Mouse (Mus musculus): ENCODE data around the gene Ccnj. TPM values are rescaled to one million over a fixed set of nuclear protein-coding genes. Genes with fewer than 3 reads are reported as not detected.
A peak's percentile ranks its signal among the peaks of the same experiment; 100 is the strongest.

Ccnj gene
- polyA plus RNA-seq, 1 experiment from 2014 or later, result 22.9 TPM

DNA sequence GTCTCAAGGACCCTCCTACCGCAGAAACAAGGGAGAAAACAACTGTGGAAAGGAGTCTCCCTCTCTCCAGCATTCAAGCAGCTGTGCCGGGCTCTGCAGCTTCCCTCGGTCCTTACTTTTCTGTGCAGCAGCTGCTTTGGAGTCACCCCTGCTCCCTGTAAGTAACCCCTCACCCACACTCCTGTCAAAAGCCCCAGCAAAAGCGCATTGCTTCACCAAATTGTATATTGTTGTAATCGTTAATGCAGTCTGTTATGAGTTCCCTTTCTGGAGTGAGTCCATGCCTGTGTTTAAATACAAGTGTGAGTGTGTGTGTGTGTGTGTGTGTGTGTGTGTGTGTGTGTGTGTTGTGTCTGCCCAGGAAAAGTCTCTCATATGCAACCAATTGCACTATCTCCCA lies 37.2 kb downstream of the Ccnj start:
- WGBS, result 46% methylated on average over 5 of the region's 5 CpGs
- Histone ChIP-seq H3K27ac (no peak overlapping the region), H3K4me2 (no peak overlapping the region), H3K9ac (no peak overlapping the region), H3K9me3 (no peaks in the 10 kb centered on the region), H3K27me3 (peaks cover 59% of the 10 kb centered on the region), H3K4me1 (replicated peaks) (no peaks in the 10 kb centered on the region), H3K4me3 (no peak overlapping the region), H3K36me3 (no peaks in the 10 kb centered on the region)
- ATAC-seq (ENCODE audit: low FRiP score), result no peak

DNA sequence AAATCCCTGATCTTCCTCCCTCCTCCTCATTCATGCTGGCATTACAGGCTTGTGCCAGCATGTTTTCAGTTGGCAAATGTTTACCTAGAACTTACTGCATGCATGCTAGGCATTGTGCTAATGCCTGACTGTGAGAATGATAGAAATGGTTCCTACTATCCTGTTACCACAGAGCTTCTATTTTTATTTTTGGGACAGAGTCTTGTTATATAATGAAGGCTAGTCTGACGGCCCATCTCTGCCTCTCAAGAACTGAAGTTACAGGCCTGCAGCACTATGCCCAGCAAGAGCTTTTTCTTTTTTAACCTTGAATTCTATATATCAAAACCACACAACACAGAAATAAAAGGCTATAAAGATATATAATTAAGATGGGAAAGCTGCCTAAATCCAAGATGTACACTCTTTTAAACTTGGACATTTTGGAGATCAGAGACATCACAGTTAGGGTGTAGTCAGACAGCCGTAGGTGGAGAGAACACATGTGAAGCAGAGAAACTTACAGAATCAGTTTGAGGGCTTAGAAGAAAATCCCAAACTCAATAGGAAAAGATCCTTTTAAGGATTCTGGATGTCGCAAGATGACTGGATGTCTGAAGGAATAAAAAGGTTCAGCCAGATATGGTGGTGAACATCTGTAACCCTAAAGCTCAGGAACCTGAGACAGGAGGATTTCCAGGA lies 38.5 kb downstream of the Ccnj start:
- H3K9me3 ChIP-seq, result no peaks in the 10 kb centered on the region
- no peaks in the 10 kb centered on the region for H3K4me1 ChIP-seq (replicated peaks)
- no peak overlapping the region for H3K9ac ChIP-seq
- H3K36me3 ChIP-seq, result no peaks in the 10 kb centered on the region
- no peak overlapping the region for H3K4me2 ChIP-seq
- ATAC-seq (ENCODE audit: low FRiP score), result no peak
- WGBS, result 94% methylated on average over 3 of the region's 3 CpGs
- no peak overlapping the region for H3K4me3 ChIP-seq
- H3K27ac ChIP-seq, result no peak overlapping the region
- peaks cover 59% of the 10 kb centered on the region for H3K27me3 ChIP-seq

GRCm38 (mm10) chr19:40872955-40873665 lies 42.0 kb downstream of the Ccnj start:
- Histone ChIP-seq H3K4me2 (peak overlapping the region; percentile 61), H3K9me3 (no peaks in the 10 kb centered on the region), H3K27me3 (peaks cover 65% of the 10 kb centered on the region), H3K4me1 (replicated peaks) (no peaks in the 10 kb centered on the region), H3K27ac (peak overlapping the region; percentile 95), H3K9ac (peak overlapping the region; percentile 76), H3K4me3 (peak overlapping the region; percentile 57), H3K36me3 (no peaks in the 10 kb centered on the region)
- 1% methylated on average over 51 of the region's 51 CpGs for WGBS
- peak; percentile 99 for ATAC-seq (ENCODE audit: low FRiP score)

- Histone ChIP-seq H3K4me2 (no peak overlapping the region), H3K9me3 (no peaks in the 10 kb centered on the region), H3K36me3 (no peaks in the 10 kb centered on the region), H3K27me3 (peaks cover 85% of the 10 kb centered on the region), H3K4me1 (replicated peaks) (no peaks in the 10 kb centered on the region), H3K4me3 (no peak overlapping the region), H3K9ac (no peak overlapping the region), H3K27ac (no peak overlapping the region)
- 92% methylated on average over 4 of the region's 4 CpGs for WGBS
- no peak for ATAC-seq (ENCODE audit: low FRiP score)
Observed at GRCm38 (mm10) chr19:40881700-40882099, 50.6 kb downstream of the Ccnj start.

GRCm38 (mm10) chr19:40888887-40889286 lies 57.8 kb downstream of the Ccnj start:
- H3K27me3 ChIP-seq, result peaks cover 73% of the 10 kb centered on the region
- peaks cover 1% of the 10 kb centered on the region; the same call in 1 of the 2 replicates for H3K4me1 ChIP-seq (replicated peaks)
- no peak overlapping the region for H3K4me3 ChIP-seq
- 100% methylated on average over 1 of the region's 1 CpGs for WGBS
- H3K9me3 ChIP-seq, result no peaks in the 10 kb centered on the region
- H3K9ac ChIP-seq, result no peak overlapping the region
- no peak overlapping the region for H3K4me2 ChIP-seq
- H3K27ac ChIP-seq, result no peak overlapping the region
- H3K36me3 ChIP-seq, result no peaks in the 10 kb centered on the region
- ATAC-seq (ENCODE audit: low FRiP score), result no peak

DNA sequence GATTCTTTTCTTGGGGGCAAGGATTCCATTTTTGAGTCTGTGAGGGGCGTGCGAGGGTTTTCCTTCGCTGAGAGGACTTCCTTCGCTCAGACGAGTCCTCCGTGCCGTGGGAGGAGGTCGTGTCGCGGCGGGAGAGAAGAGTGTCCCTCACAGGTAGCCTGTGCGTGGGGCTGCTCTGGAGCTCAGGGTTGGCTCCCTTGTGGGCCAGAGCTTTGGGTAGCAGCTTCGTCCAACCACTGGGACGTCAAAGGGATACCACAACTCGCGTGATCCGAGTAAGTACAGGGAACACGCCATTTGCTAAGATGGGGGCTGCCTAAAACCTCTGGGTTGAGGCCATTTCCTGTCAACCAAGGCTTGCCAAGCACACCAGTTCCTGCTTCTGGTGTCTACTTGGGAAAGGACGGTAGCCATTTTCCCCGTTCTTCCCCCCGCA lies 63.0 kb downstream of the Ccnj start:
- Histone ChIP-seq H3K36me3 (no peaks in the 10 kb centered on the region), H3K9me3 (no peaks in the 10 kb centered on the region), H3K27ac (peak overlapping the region; percentile 96), H3K27me3 (peaks cover 34% of the 10 kb centered on the region), H3K4me1 (replicated peaks) (peaks cover 9% of the 10 kb centered on the region; the same call in 1 of the 2 replicates), H3K4me3 (peak overlapping the region; percentile 68), H3K4me2 (peak overlapping the region; percentile 65), H3K9ac (peak overlapping the region; percentile 82)
- 42% methylated on average over 21 of the region's 21 CpGs for WGBS
- peak; percentile 73 for ATAC-seq (ENCODE audit: low FRiP score)

DNA sequence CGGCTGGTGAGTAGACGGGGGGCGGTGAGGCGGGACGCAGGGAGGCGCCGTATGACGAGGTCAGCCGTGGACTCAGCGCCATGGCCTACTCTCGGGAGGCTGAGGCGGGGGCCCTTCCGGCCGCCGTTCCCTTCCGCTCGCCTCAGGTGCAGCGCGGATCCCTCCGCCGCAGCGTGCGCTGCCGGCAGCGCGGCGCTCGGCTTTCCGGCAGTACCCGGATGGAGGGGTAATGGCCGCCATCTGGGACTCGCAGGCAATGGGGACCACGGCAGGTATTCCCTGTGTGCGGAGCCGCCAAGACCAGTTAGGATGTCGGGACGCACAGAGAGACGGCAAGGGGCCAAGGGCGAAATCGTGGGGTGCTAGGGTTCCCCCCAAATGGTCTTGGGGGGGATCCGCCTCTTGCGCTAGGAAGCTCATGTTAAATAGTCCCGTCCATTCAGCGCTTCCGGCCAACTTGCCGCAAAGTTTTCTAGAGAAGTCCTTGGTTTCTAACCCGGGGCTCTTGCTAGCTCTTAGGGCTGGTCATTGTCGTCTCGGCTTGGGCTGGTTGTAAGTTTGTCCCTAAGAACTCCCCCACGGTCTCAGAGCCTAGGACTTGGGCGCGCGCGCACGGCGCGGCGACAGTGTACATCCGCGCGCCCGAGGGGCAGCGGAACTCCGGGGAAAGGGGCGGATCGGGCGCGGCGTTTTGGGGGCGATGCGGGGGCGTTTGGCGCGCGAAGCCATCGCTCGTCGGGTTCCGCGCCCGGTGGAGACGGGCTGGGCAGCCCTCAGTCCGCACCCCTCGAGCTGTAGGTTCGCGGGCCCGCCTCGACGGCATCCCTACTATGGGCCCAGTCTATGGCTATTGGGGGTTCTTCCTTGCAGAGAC lies 63.7 kb downstream of the Ccnj start, which contains the start of gene Zfp518a:
Gene Zfp518a (plus strand): TSS at position 187 of the 874 bp plus-strand sequence.
- under 1% methylated on average over 89 of the region's 89 CpGs for WGBS
- Histone ChIP-seq H3K27ac (peak within 1 kb of the TSS; percentile 96), H3K27me3 (peaks cover 28% of the 10 kb centered on the region), H3K36me3 (no peaks in the 10 kb centered on the region), H3K4me3 (peak within 1 kb of the TSS; percentile 68), H3K9me3 (no peaks in the 10 kb centered on the region), H3K9ac (peak within 1 kb of the TSS; percentile 82), H3K4me1 (replicated peaks) (peaks cover 9% of the 10 kb centered on the region; the same call in 1 of the 2 replicates), H3K4me2 (peak within 1 kb of the TSS; percentile 65)
- ATAC-seq (ENCODE audit: low FRiP score), result peak; percentile 95

DNA sequence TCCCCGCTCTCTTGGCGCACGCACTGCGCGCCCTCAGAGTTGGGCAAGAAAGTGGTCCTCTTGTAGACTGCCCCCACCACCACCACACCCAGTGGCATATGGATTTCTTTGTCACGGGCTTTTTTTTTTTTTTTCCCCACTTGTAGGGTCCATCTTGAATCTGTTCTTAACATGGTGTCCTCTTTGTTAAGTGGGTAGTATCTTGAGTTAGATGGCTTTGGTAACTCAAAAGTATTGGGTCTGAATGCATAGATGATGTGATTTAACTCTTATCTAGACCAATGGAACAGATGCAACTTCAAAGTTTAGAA lies 64.3 kb downstream of the Ccnj start:
- Histone ChIP-seq H3K4me2 (peak overlapping the region; percentile 65), H3K4me1 (replicated peaks) (peaks cover 9% of the 10 kb centered on the region; the same call in 1 of the 2 replicates), H3K27me3 (peaks cover 24% of the 10 kb centered on the region), H3K27ac (peak overlapping the region; percentile 96), H3K9me3 (no peaks in the 10 kb centered on the region), H3K36me3 (no peaks in the 10 kb centered on the region), H3K4me3 (peak overlapping the region; percentile 68), H3K9ac (peak overlapping the region; percentile 82)
- 1% methylated on average over 6 of the region's 6 CpGs for WGBS
- no peak for ATAC-seq (ENCODE audit: low FRiP score)

Small RNA genes lying within 50 kb of the gene (microRNA-seq; reads per million reads assigned to microRNA genes)
- 0.93 reads per million for gene Mir8092

Other genes with a start within 250 kb of the Ccnj start
- 62.7 and 63.8 TPM in 2 replicates for gene Aldh18a1, start 242.8 kb upstream of the Ccnj start, polyA plus RNA-seq (2015; fragmentation: Nextera tagmentation; extraction: Ambion mirVana)
- gene Tctn3, start 219.0 kb upstream of the Ccnj start, polyA plus RNA-seq (2015; fragmentation: Nextera tagmentation; extraction: Ambion mirVana), result 14.1 and 14.8 TPM in 2 replicates
- 8.3 and 9.1 TPM in 2 replicates for gene Entpd1, start 218.9 kb upstream of the Ccnj start, polyA plus RNA-seq (2015; fragmentation: Nextera tagmentation; extraction: Ambion mirVana)
- 0.16 and 0.19 TPM in 2 replicates for gene Cc2d2b, start 82.5 kb upstream of the Ccnj start, polyA plus RNA-seq (2015; fragmentation: Nextera tagmentation; extraction: Ambion mirVana)
- 6.0 and 6.5 TPM in 2 replicates for gene Zfp518a, start 63.4 kb downstream of the Ccnj start, polyA plus RNA-seq (2015; fragmentation: Nextera tagmentation; extraction: Ambion mirVana)
- 0.65 and 0.77 TPM in 2 replicates for gene Blnk, start 163.3 kb downstream of the Ccnj start, polyA plus RNA-seq (2015; fragmentation: Nextera tagmentation; extraction: Ambion mirVana)
- gene Dntt, start 198.0 kb downstream of the Ccnj start, polyA plus RNA-seq (2015; fragmentation: Nextera tagmentation; extraction: Ambion mirVana), result 0.35 TPM in 1 of 2 replicates, not detected in the other
- not detected in 2 replicates for gene Opalin, start 245.8 kb downstream of the Ccnj start, polyA plus RNA-seq (2015; fragmentation: Nextera tagmentation; extraction: Ambion mirVana)

Data from hindbrain, embryonic 13.5 days (tissue).